Mouse (Mus musculus): ENCODE measurements around the gene Zmiz1. TPM values are rescaled to one million over a fixed set of nuclear protein-coding genes. Genes with fewer than 3 reads are reported as not detected.

Zmiz1 gene
- total and polyA plus RNA-seq, 3 experiments = 3.7 to 45.8 (median 11.1) TPM

DNA sequence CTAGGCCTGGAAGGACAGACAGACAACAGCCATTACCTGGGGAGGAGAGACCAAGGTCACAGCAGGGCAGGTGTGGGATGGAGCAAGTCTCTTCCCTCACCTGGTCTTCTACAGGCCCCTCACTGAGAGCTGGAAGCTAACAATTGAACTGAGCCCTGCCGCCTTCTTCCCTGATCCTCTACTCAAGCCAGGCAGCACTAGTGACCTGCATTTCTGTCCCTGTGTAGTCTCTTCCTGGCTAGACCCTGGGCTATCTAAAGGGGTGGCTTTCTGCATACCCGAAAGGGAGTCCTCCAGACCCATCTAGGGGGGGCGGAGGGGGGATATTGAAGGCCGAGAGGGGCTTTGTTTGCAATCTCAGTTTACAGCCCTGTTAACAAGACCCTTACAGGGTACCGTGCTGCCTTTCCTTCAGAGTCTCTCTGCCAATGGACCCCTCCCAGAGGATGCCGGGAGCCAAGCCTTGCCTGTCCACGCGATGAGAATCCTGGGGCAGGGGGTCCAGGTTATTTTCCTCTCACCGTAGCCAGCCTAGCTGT is 152.2 kb downstream of the Zmiz1 start:
- dilution Hi-C loops (cut with MboI; ENCODE audit: extremely low pct_ligation_motif_present, extremely low pct_unique_long_range_greater_than_20kb, low sequenced_read_pairs) (no loop called here), in situ Hi-C loops (cut with MboI; ENCODE audit: low pct_ligation_motif_present, low pct_unique_long_range_greater_than_20kb, low sequenced_read_pairs) (loop anchor here (25.0 kb wide), 1 partner anchor 1124 kb away; the partner anchor contains the start of genes Polr3a and Rps24)
- Histone ChIP-seq H3K9ac (ENCODE audit: insufficient read depth, low read depth) (no peak overlapping the region), H3K27me3 (replicated peaks) (no peaks in the 10 kb centered on the region), H3K4me3 (replicated peaks in 1 of 3; ENCODE audit: low read depth in 2 of 3, low read length in 2 of 3, poor library complexity in 1 of 3) (no peak overlapping the region), H3K79me2 (replicated peaks; ENCODE audit: control insufficient read depth, extremely low read depth, insufficient read depth, poor library complexity, severe bottlenecking) (peaks cover 16% of the 10 kb centered on the region), H3K9me3 (replicated peaks; ENCODE audit: low read length) (no peaks in the 10 kb centered on the region), H3K36me3 (replicated peaks in 1 of 2; ENCODE audit: control insufficient read depth in 1 of 2, insufficient read depth in 1 of 2, low read length in 1 of 2) (peaks cover 0 to 26% of the 10 kb centered on the region in 2 experiments), H3K4me1 (ENCODE audit: control insufficient read depth in 1 of 2, insufficient read depth in 2 of 2) (peaks cover 41 to 77% of the 10 kb centered on the region in 2 experiments), H3K4me2 (ENCODE audit: insufficient read depth, low read depth, poor library complexity, severe bottlenecking) (no peak overlapping the region), H3K27ac (ENCODE audit: insufficient read depth, low read depth) (no peak overlapping the region)
- TF ChIP-seq MAFK (IDR thresholded peaks at IDR 0.05; ENCODE audit: insufficient replicate concordance, low read length) = no peak
- TF ChIP-seq UBTF (IDR thresholded peaks at IDR 0.05; ENCODE audit: low read depth, low read length) = no peak
- TF ChIP-seq ETS1 (conservative IDR thresholded peaks at IDR 0.05; ENCODE audit: low read depth, low read length) = no peak
- TF ChIP-seq CTCF (conservative IDR thresholded peaks at IDR 0.05 in 1 of 2, IDR thresholded peaks at IDR 0.05 in 1 of 2; ENCODE audit: low read depth in 2 of 2, low read length in 2 of 2) = no peak
- no peak for TF ChIP-seq ZMIZ1 (IDR thresholded peaks at IDR 0.05; ENCODE audit: low read depth, low read length)
- no peak for TF ChIP-seq MXI1 (IDR thresholded peaks at IDR 0.05; ENCODE audit: low read depth, low read length)
- TF ChIP-seq SIN3A (IDR thresholded peaks at IDR 0.05; ENCODE audit: low read length) = no peak
- no peak for TF ChIP-seq ELF1 (IDR thresholded peaks at IDR 0.05; ENCODE audit: low read depth, low read length)
- no peak for TF ChIP-seq E2F4 (IDR thresholded peaks at IDR 0.05; ENCODE audit: insufficient replicate concordance, low read depth, low read length)
- no peak for TF ChIP-seq USF1 (IDR thresholded peaks at IDR 0.05; ENCODE audit: low read depth, low read length)
- no peak for TF ChIP-seq CHD1 (IDR thresholded peaks at IDR 0.05; ENCODE audit: low read depth, low read length)
- TF ChIP-seq BHLHE40 (IDR thresholded peaks at IDR 0.05; ENCODE audit: low read depth, low read length) = no peak
- no peak for TF ChIP-seq GABPA (IDR thresholded peaks at IDR 0.05; ENCODE audit: insufficient replicate concordance, low read depth, low read length)
- no peak for TF ChIP-seq POLR2A (IDR thresholded peaks at IDR 0.05; ENCODE audit: low read depth, low read length)
- no peak for TF ChIP-seq NELFE (IDR thresholded peaks at IDR 0.05; ENCODE audit: low read depth, low read length)
- no peak for DNase-seq (ENCODE audit: extremely low read depth)

GRCm38 (mm10) chr14:25611815-25612698 is 153.1 kb downstream of the Zmiz1 start:
- Histone ChIP-seq H3K9ac (ENCODE audit: insufficient read depth, low read depth) (no peak overlapping the region), H3K79me2 (replicated peaks; ENCODE audit: control insufficient read depth, extremely low read depth, insufficient read depth, poor library complexity, severe bottlenecking) (peaks cover 16% of the 10 kb centered on the region), H3K27me3 (replicated peaks) (no peaks in the 10 kb centered on the region), H3K4me2 (ENCODE audit: insufficient read depth, low read depth, poor library complexity, severe bottlenecking) (no peak overlapping the region), H3K27ac (ENCODE audit: insufficient read depth, low read depth) (no peak overlapping the region), H3K4me3 (replicated peaks in 1 of 3; ENCODE audit: low read depth in 2 of 3, low read length in 2 of 3, poor library complexity in 1 of 3) (no peak overlapping the region), H3K4me1 (ENCODE audit: control insufficient read depth in 1 of 2, insufficient read depth in 2 of 2) (peaks cover 47 to 77% of the 10 kb centered on the region in 2 experiments), H3K36me3 (replicated peaks in 1 of 2; ENCODE audit: control insufficient read depth in 1 of 2, insufficient read depth in 1 of 2, low read length in 1 of 2) (peaks cover 0 to 33% of the 10 kb centered on the region in 2 experiments), H3K9me3 (replicated peaks; ENCODE audit: low read length) (no peaks in the 10 kb centered on the region)
- in situ Hi-C loops (cut with MboI; ENCODE audit: low pct_ligation_motif_present, low pct_unique_long_range_greater_than_20kb, low sequenced_read_pairs) (loop anchor here (25.0 kb wide), 1 partner anchor 1125 kb away; the partner anchor contains the start of genes Polr3a and Rps24), dilution Hi-C loops (cut with MboI; ENCODE audit: extremely low pct_ligation_motif_present, extremely low pct_unique_long_range_greater_than_20kb, low sequenced_read_pairs) (no loop called here)
- no peak for TF ChIP-seq SIN3A (IDR thresholded peaks at IDR 0.05; ENCODE audit: low read length)
- no peak for DNase-seq (ENCODE audit: extremely low read depth)

Measured in CH12.LX (cell line).